Mouse (Mus musculus) embryo, embryonic 9.5 days (tissue): ENCODE measurements around the gene Cep57.
"Not testable (repeated sequence)": the region's sequence is repeated elsewhere in the genome, so short reads cannot be mapped to it uniquely, and the experiment has no call there.

ENCODE experiments used
- DNase-seq: peaks from one replicate; pipeline ENCODE4 v3.0.0-alpha.2; 2017; ENCODE audit errors: extremely low spot score

The Cep57 gene

DNA sequence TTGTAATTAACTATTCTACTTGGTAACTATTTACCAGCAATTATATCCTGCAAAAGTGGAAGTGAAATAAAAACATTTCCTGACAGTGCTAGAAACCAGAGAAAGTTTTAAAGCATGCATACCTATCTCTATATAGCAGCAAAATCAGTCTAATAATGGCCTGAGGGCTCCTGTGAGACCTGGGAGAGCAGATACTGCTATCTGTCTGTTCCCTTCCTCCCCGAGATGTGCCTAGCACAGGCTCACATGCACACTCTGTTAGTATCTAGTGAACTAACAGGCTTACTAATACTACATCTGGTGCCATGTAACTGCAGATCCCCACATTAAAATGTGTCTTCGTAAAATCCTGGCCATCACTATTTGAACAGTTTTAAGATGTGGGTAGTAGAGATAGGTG lies 32.2 kb downstream of the Cep57 start:
- no peak for DNase-seq

DNA sequence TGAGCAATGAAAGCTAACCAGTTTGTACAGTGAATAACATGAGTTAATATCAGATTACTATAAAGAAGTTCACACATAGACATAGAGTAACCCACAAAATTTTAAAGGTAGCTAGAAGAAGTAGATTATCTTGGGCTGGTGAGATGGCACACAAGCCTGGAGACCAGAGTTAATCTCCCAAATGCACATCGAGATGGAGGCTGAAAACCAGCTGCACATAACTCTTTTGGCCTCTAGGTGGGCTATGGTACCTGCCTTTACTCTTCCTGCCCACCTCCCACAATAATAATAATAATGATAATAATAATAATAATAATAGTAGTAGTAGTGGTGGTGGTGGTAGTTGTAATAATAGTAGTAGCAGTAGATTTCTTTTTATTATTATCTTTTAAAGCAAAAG lies 32.6 kb downstream of the Cep57 start:
- no peak for DNase-seq

DNA sequence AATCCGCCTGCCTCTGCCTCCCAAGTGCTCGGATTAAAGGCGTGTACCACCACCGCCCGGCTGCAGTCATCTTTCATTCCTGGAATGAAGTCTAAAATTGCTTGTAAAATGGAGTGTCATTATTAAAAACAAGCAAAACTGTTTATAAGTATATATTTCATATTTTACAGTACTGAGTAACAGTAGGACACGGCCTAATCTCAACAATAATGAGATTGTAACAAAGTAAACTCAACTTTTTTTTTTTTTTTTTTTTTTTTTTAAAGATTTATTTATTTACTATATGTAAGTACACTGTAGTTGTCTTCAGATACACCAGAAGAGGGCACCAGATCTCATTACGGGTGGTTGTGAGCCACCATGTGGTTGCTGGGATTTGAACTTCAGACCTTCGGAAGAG lies 36.0 kb downstream of the Cep57 start:
- DNase-seq = not testable (repeated sequence)

DNA sequence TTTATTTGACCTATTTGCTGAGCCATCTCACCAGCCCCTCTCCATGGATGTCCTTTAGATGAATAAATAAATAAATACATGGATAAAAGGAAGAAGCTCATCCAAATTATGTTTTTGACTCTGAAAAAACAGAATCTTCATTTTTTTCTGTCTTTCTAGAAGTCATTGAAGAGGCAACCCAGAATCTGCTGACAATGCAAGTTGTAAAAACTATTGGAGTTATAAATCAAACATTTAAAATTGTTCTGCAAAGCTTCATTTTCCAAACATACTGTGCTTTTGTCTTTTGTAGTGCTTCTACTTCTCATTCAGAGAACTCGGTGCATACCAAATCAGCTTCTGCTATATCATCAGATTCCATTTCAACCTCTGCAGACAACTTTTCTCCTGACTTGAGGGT lies 44.9 kb downstream of the Cep57 start:
- DNase-seq = no peak

DNA sequence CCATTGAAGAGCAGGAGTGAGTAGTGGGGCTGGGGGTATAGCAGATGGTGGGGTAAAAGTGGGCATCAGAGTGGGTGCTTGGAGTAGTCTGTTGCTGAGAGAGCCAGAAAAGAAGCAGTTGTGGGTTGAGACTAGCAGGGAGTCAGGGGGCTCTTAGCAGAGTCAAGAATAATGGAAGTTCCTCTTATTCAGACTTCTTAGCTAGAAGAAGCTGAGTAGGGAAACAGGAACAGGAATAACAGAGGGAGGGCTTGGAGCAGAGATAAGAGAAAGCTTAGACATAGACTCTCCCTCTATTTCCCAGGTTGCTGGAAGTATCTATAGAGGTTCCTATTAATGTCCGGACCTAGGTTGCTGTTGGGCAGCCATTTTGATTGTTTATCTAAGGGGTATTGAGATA lies 52.2 kb downstream of the Cep57 start:
- DNase-seq = no peak

DNA sequence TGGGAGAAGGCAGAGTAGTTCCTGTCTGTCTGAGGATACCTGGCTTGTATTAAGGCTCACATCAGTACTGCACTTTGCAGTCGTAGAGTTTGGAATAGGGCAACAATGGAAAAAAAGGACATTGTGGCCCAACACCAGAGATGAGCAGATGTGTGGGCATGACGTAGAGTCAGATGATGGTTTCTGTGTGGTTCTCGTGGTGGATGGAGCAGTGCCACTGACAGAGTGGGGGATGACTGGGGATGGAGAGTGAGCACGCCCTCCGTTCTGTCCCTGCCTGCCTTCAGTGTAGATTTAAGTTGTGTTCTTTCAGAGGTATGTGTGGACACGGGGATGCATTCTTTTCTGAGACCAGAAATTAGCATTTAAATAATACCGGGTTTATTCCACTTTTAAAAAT lies 60.3 kb downstream of the Cep57 start:
- DNase-seq = no peak

DNA sequence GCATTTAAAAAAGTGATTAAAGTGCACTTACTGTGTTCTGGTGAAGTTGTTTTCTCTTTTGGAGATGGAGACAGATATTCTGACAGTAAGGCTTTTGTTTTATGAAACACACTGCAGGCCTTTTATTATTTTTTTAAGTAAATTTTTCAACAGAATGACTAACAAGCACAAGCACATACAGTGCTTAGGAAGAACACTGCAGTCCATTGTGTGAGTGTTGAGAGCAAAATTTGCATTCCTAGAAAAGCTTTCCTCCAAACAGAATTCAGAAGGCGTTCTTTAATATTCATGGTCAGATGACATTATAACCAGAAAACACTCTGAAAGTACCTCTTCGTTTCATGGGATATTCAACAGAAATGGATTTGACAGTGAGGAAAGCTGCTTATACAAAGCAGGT lies 61.3 kb downstream of the Cep57 start:
- no peak for DNase-seq

DNA sequence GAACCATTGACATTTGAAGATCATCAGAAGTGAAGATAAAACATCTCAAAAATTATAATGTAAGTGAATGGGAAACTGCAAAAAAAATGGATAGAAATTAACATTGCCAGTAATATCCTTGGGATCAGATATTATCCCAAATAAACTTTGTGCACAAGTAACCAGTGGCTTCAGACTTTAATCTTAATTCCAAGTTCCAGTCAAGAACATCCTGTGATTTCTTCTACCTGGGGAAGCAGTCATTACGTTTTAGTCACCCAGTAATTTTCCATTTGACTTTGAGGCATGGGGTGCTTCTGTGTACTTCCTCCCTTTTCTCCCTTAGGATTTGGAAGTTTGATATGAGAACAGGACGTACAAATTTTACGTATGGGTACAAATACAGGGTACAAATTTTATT lies 66.5 kb downstream of the Cep57 start:
- no peak for DNase-seq
